Mouse (Mus musculus): Measurements from ENCODE around the gene Gm6583.

DNA sequence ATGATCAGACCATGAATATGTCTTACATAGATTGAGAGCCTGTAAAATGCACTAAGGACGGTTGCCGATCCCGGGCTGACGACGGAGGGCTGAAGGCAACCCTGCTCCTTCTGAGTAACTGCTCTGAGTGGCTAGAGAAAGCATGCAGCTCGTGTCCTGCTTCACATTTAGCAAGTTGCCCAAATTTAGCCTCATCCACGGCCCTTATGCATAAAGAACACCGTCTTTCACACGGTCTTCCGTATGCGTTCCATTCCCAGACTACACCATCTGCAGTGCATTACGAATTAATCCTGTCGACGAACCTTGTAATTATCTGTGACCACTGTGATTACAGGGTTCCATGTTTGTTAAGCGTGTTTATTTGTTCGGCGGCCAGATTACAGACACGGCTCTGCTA is 40.2 kb upstream of the Gm6583 start:
- no peak for TF ChIP-seq GATA1 (IDR thresholded peaks at IDR 0.05; ENCODE audit: borderline replicate concordance, low read length)
- TF ChIP-seq FLI1 (IDR thresholded peaks at IDR 0.05; ENCODE audit: low read length), result no peak

Data from megakaryocyte, embryonic 14.5 days (primary cell).